7 mouse cellular contexts compared by ENCODE assay signal in genomic region chr2:36230967-36231366, GRCm38 (mm10). TPM values are rescaled to one million over a fixed set of nuclear protein-coding genes. Genes with fewer than 3 reads are reported as not detected.
A peak's percentile ranks its signal among the peaks of the same experiment; 100 is the strongest.
DNase-seq lines count a peak whose midpoint lies in the region; ATAC-seq and TF ChIP-seq lines count a peak whose summit lies in the region.

No protein-coding gene starts in this region.

- no peak for DNase-seq in testis, postnatal 14 days (ENCODE audit: low spot score)
- no peak for DNase-seq in right cerebral cortex, postnatal 14 days
- DNase-seq in urinary bladder, postnatal 14 days (ENCODE audit: low spot score) = no peak
- DNase-seq in frontal cortex, postnatal 10 days (ENCODE audit: low spot score in 2 of 2) = no peak

- no peaks in the 10 kb centered on the region for H3K27me3 ChIP-seq in testis, adult 2 months (ENCODE audit: control insufficient read depth, insufficient read depth, low read length)
- peaks cover 3% of the 10 kb centered on the region; the same call in 1 of the 2 replicates for H3K27me3 ChIP-seq in forebrain, embryonic 15.5 days
- H3K27me3 ChIP-seq in liver, embryonic 15.5 days = peaks cover 26% of the 10 kb centered on the region

- no peak for ATAC-seq in forebrain, embryonic 15.5 days (replicated peaks)
- no peak for ATAC-seq in liver, embryonic 15.5 days (ENCODE audit: insufficient read depth)

- no peak overlapping the region for H3K27ac ChIP-seq in testis, adult 2 months (ENCODE audit: control insufficient read depth, insufficient read depth, low read depth, low read length)
- H3K27ac ChIP-seq in forebrain, embryonic 15.5 days (replicated peaks) = no peak overlapping the region
- no peak overlapping the region for H3K27ac ChIP-seq in liver, embryonic 15.5 days (replicated peaks)

- H3K9me3 ChIP-seq in forebrain, embryonic 15.5 days = no peaks in the 10 kb centered on the region
- H3K9me3 ChIP-seq in liver, embryonic 15.5 days (replicated peaks) = no peaks in the 10 kb centered on the region

- 55% methylated on average over 7 of the region's 10 CpGs for WGBS in forebrain, embryonic 15.5 days
- WGBS in liver, embryonic 15.5 days (ENCODE audit: insufficient replicate concordance) = 4% methylated on average over 8 of the region's 10 CpGs

- H3K9ac ChIP-seq in forebrain, embryonic 15.5 days (replicated peaks) = peak overlapping the region; percentile 32; the same call in 1 of the 2 replicates
- no peak overlapping the region for H3K9ac ChIP-seq in liver, embryonic 15.5 days

- peak overlapping the region; percentile 50 for H3K4me2 ChIP-seq in forebrain, embryonic 15.5 days (replicated peaks)
- H3K4me2 ChIP-seq in liver, embryonic 15.5 days = peak overlapping the region; percentile 58

- peak overlapping the region; percentile 14 for H3K4me3 ChIP-seq in testis, adult 2 months (ENCODE audit: control insufficient read depth, low read depth, low read length)
- peak overlapping the region; percentile 30 for H3K4me3 ChIP-seq in forebrain, embryonic 15.5 days
- peak overlapping the region; percentile 52 for H3K4me3 ChIP-seq in liver, embryonic 15.5 days (replicated peaks)

- no peak for TF ChIP-seq CTCF in testis, adult 2 months (IDR thresholded peaks at IDR 0.05; ENCODE audit: control insufficient read depth, insufficient read depth, insufficient replicate concordance, low read depth, low read length)

- no peak for TF ChIP-seq POLR2A in testis, adult 2 months (IDR thresholded peaks at IDR 0.05; ENCODE audit: control insufficient read depth, low read depth, low read length)

- no peaks in the 10 kb centered on the region for H3K36me3 ChIP-seq in testis, adult 2 months (ENCODE audit: control insufficient read depth, insufficient read depth, low read length)
- no peaks in the 10 kb centered on the region for H3K36me3 ChIP-seq in forebrain, embryonic 15.5 days
- H3K36me3 ChIP-seq in liver, embryonic 15.5 days (replicated peaks) = no peaks in the 10 kb centered on the region

- H3K4me1 ChIP-seq in testis, adult 2 months (ENCODE audit: control insufficient read depth, insufficient read depth, low read length) = peaks cover 5% of the 10 kb centered on the region
- H3K4me1 ChIP-seq in forebrain, embryonic 15.5 days = peaks cover 13% of the 10 kb centered on the region
- peaks cover 11% of the 10 kb centered on the region; the same call in 1 of the 2 replicates for H3K4me1 ChIP-seq in liver, embryonic 15.5 days (replicated peaks)

RNA-seq across cellular contexts. Expression of gene Ptgs1, which starts 0.7 kb away (rescaled TPM):
- 0.74 and 5.4 TPM in 2 replicates for polyA plus RNA-seq in testis, adult 2 months (2012; rRNA removed)
- polyA plus RNA-seq in forebrain, embryonic 15.5 days (2015; fragmentation: Nextera tagmentation; extraction: Ambion mirVana) = 2.7 and 3.4 TPM in 2 replicates
- 20.9 and 22.8 TPM in 2 replicates for polyA plus RNA-seq in liver, embryonic 15.5 days (2015; fragmentation: Nextera tagmentation; extraction: Ambion mirVana)
